8 mouse cellular contexts compared by ENCODE assay signal in genomic region chr7:83382803-83383363, GRCm38 (mm10).
DNase-seq lines count a peak whose midpoint lies in the region; ATAC-seq lines count a peak whose summit lies in the region.
"Had no signal": no experiment of that assay in that cellular context is flagged by ENCODE, and none has a peak within 500 bp of the region (broad histone marks: within the 10 kb centered on the region; RNA-seq: fewer than 3 reads in every experiment).

No protein-coding gene starts in this region.

- 26% methylated on average over 8 of the region's 8 CpGs for WGBS in heart, embryonic 12.5 days
- 2% methylated on average over 8 of the region's 8 CpGs for WGBS in midbrain, embryonic 16.5 days

- peak; percentile 12 for DNase-seq in Muller cell, postnatal 12 days (ENCODE audit: inconsistent ontology term)
- DNase-seq in ZHBTc4 (ENCODE audit: low read depth, low spot score): peak; percentile 29
- DNase-seq in layer of hippocampus, adult 9-11 months: peak; percentile 77
- no peak for DNase-seq in urinary bladder, postnatal 25 days (ENCODE audit: low spot score)

- H3K9me3 ChIP-seq in heart, embryonic 12.5 days (replicated peaks): no peaks in the 10 kb centered on the region
- H3K9me3 ChIP-seq in midbrain, embryonic 16.5 days (replicated peaks; ENCODE audit: control insufficient read depth, low read length, poor library complexity, severe bottlenecking): no peaks in the 10 kb centered on the region

- H3K27ac ChIP-seq in heart, embryonic 12.5 days (ENCODE audit: poor library complexity, severe bottlenecking): peak overlapping the region; percentile 67
- peak overlapping the region; percentile 84 for H3K27ac ChIP-seq in midbrain, embryonic 16.5 days (ENCODE audit: low read length)
- H3K27ac ChIP-seq: liver, embryonic 14.5 days had no signal

- ATAC-seq in heart, embryonic 12.5 days (ENCODE audit: insufficient number of reproducible peaks, low FRiP score): peak; percentile 92
- peak; percentile 99 for ATAC-seq in midbrain, embryonic 16.5 days
- ATAC-seq in cerebellum, adult (ENCODE audit: insufficient number of reproducible peaks, low FRiP score, low TSS enrichment): no peak

- no peak overlapping the region for H3K4me3 ChIP-seq in heart, embryonic 12.5 days
- H3K4me3 ChIP-seq in midbrain, embryonic 16.5 days (ENCODE audit: low read depth, low read length): peak overlapping the region; percentile 11

- H3K9ac ChIP-seq in heart, embryonic 12.5 days: no peak overlapping the region
- H3K9ac ChIP-seq in midbrain, embryonic 16.5 days (ENCODE audit: low read depth, low read length): peak overlapping the region; percentile 47; the same call in 1 of the 2 replicates
- H3K9ac ChIP-seq: liver, embryonic 14.5 days had no signal

- H3K36me3 ChIP-seq in heart, embryonic 12.5 days: no peaks in the 10 kb centered on the region
- H3K36me3 ChIP-seq in midbrain, embryonic 16.5 days (ENCODE audit: control insufficient read depth, insufficient read depth, low read length): no peaks in the 10 kb centered on the region

- H3K4me1 ChIP-seq in heart, embryonic 12.5 days (replicated peaks): peaks cover 17% of the 10 kb centered on the region
- peaks cover 15% of the 10 kb centered on the region for H3K4me1 ChIP-seq in midbrain, embryonic 16.5 days (ENCODE audit: control insufficient read depth, insufficient read depth, low read length)

- peak overlapping the region; percentile 16 for H3K4me2 ChIP-seq in heart, embryonic 12.5 days
- peak overlapping the region; percentile 50 for H3K4me2 ChIP-seq in midbrain, embryonic 16.5 days (ENCODE audit: low read length)

- no peaks in the 10 kb centered on the region for H3K27me3 ChIP-seq in heart, embryonic 12.5 days (replicated peaks)
- no peaks in the 10 kb centered on the region for H3K27me3 ChIP-seq in midbrain, embryonic 16.5 days (ENCODE audit: control insufficient read depth, insufficient read depth, low read depth, low read length)
